Mouse (Mus musculus): Measurements from ENCODE around the gene Pdcd7.

DNA sequence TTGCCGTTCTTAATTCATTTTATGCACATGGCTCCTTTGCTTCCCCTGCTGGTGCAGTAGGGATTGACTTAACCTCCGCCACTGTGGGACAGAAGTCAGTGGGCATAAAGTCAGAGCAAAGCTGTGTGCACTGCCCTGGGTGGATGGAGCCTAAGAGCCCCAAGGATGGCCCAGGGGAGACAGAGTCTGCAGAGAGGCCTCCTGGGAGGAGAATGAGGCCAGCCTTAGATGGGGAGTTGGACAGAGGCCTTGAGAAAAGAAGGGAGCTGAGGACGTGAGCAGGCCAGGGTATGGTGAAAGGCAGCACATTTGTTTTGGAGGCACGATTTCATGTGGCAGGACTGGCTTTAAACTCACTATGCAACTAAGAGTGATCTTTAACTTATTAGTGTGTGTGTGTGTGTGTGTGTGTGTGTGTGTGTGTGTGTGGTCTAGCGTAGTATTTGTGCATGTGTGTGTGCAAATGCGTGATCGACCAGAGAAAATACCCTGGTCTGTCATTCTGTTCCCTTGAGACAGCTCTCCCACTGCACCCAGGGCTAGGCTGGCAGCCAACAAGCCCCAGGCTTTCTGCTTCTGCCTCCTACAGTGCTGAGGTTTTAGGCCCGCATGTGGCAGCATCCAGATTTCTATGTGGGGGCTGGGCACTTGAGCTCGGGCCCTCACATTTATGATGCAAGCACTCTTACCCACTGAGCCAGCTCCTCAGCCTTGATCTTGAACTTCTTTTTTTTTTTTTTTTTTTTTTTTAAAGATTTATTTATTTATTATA lies 29.4 kb downstream of the Pdcd7 start:
- TF ChIP-seq CTCF (IDR thresholded peaks at IDR 0.05; ENCODE audit: borderline replicate concordance, extremely low read depth, insufficient read depth, insufficient read length): no peak
- no peak for TF ChIP-seq POLR2A (IDR thresholded peaks at IDR 0.05; ENCODE audit: borderline replicate concordance, extremely low read depth, insufficient read depth, insufficient read length, poor library complexity, severe bottlenecking)
